Mouse (Mus musculus) embryonic stem cell, embryonic (primary cell): ENCODE results near the gene Sord.

ENCODE experiments used
- CTCF ChIA-PET, 4 experiments: fragments of 300-600 bp in 2 of 4; fragments of 350-600 bp in 2 of 4; sonication (Branson Sonifier 250); formaldehyde crosslinking; loops; one replicate each; lab custom pipeline; 2022; ENCODE audit warnings: inconsistent platforms in 2 of 4; lab: Charles Lee
- POLR2A ChIA-PET, 4 experiments: fragments of 300-600 bp in 2 of 4; fragments of 350-600 bp in 2 of 4; sonication (Branson Sonifier 250); formaldehyde crosslinking; loops; one replicate each; lab custom pipeline; 2022; ENCODE audit warnings: antibody characterized with exemption in 4 of 4, inconsistent platforms in 1 of 4; lab: Charles Lee

The Sord gene

DNA sequence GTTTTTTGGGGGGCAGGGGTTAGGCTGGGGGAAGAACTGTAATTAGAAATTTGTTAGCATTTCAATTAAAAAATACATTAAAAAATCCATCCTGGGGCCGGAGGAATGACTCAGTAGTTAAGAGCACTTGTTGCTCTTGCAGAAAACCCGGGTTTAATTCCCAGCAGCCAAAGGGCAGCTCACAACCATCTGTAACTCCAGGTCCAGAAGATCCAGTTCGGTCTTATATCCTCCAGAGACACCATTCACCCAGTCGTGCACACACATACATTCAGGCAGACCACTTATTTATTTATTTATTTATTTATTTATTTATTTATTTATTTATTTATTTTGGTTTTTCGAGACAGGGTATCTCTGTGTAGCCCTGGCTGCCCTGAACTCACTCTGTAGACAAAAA lies 1.2 kb upstream of the Sord start:
- ChIA-PET CTCF (interaction anchor here in 2 of 4 experiments (2.0 to 2.1 kb wide), 2 partner anchors 10 kb away, joined by 12 read pairs; no protein-coding TSS in a partner anchor), POLR2A (interaction anchor here in 3 of 4 experiments (0.8 to 2.8 kb wide), 12 partner anchors 10 to 340 kb away, joined by 3 to 10 read pairs (median 4); partner anchors contain the start of genes Spg11 (in 2 of the 3), B2m (in 1 of the 3), Ctdspl2 (in 1 of the 3) and Mageb3 (in 1 of the 3))

DNA sequence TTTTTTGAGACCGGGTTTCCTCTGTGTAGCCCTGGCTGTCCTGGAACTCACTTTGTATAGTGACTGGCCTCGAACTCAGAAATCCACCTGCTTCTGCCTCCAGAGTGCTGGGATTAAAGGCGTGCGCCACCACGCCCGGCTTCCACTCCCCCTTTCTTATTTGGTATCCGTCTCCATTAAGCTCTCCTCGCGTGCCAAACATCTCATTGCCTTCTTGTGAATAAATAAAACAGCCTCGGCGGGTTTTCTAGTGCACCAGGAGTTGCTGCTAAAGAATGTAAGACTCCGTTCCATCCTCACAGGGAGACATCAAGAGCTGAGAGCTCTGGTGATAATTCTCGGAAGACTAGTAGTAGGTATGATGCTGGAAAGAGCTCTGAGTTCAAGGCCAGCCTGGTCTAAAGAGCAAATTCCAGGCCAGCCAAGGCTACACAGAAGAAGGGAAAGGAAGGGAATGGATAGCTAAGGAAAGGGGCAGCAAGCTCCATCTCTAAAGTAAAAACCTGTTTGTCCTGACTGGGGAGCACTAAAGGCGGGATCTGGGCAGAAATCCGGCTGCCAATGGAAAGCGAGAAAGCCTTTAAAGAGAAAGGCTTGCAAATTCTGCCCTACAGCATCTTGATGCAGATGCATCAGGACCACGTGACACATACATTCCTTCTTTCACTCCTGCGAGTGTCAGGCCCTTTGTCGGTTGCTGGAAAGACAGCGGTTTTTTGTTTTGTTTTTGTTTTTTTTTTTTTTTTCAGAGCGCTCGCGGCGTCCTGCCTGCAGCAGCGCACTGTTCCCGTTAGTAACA lies 591 bp upstream of the Sord start:
- ChIA-PET POLR2A (interaction anchor here in 3 of 4 experiments (0.8 to 2.8 kb wide), 24 partner anchors 9 to 340 kb away, joined by 3 to 13 read pairs (median 4); partner anchors contain the start of genes Spg11 (in 3 of the 3), Ctdspl2 (in 2 of the 3), Mageb3 (in 2 of the 3) and B2m (in 1 of the 3)), CTCF (interaction anchor here (0.6 to 2.1 kb wide), 6 partner anchors 10 to 423 kb away, joined by 3 to 12 read pairs (median 4); no protein-coding TSS in a partner anchor)

DNA sequence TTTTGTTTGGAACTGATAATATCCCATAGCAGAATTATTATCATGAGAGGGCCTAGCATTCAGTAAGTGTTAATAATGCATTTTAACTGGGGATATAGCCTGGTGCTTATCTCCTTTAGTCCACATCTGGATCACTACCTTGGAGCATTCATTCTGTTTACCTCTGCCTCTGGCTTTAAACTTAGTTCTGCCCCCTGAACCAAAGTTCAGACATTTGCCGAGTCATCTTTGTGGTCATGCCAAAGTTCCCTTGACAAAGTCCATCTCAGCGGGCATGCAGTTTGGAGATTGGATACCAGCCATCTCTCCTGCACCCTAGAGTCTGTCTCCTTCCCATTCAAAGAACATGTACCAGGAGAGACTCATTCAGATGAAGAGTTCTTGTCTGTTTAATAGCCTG lies 876 bp downstream of the Sord start:
- ChIA-PET CTCF (interaction anchor here in 3 of 4 experiments (0.5 to 2.1 kb wide), 3 partner anchors 8 to 145 kb away, joined by 4 to 12 read pairs (median 12); no protein-coding TSS in a partner anchor), POLR2A (interaction anchor here in 3 of 4 experiments (0.6 to 2.8 kb wide), 16 partner anchors 8 to 376 kb away, joined by 3 to 13 read pairs (median 4); partner anchors contain the start of genes B2m (in 1 of the 3), Patl2 (in 1 of the 3), Shf (in 1 of the 3) and Spg11 (in 1 of the 3))

DNA sequence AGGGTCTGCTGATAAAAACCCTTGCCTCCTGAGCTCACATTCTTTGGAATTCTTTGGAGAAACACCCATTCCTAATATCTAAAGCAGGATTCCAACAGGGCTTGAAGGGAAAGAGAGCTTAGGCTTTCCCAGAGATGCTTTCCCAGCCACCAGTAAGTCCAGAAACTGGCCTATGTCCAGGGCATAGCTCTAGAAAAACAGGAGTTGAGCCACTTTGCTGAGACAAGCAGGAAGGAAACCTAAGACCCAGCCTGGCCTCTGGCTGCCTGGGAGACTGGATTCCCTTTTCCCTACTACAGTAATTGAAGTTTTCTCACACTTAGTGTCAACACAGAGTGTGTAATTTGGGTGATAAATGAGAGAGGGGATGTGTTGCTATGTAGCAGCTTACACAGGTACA lies 1.8 kb downstream of the Sord start:
- ChIA-PET CTCF (interaction anchor here in 1 of 4 experiments (0.6 kb wide), 1 partner anchor 112 kb away, joined by 3 read pairs; no protein-coding TSS in a partner anchor), POLR2A (no interaction called here)

GRCm38 (mm10) chr2:122237891-122238470 lies 3.4 kb downstream of the Sord start:
- ChIA-PET POLR2A (interaction anchor here in 2 of 4 experiments (0.8 to 1.3 kb wide), 2 partner anchors 8 to 52 kb away, joined by 3 to 5 read pairs; partner anchors contain the start of genes Patl2 (in 1 of the 2) and Terb2 (in 1 of the 2)), CTCF (no interaction called here)

GRCm38 (mm10) chr2:122240735-122241134 lies 6.2 kb downstream of the Sord start:
- CTCF ChIA-PET = no interaction called here
- POLR2A ChIA-PET = no interaction called here

GRCm38 (mm10) chr2:122241226-122241625 lies 6.7 kb downstream of the Sord start:
- CTCF ChIA-PET = interaction anchor here in 1 of 4 experiments (0.5 kb wide), 1 partner anchor 134 kb away, joined by 15 read pairs; no protein-coding TSS in a partner anchor

GRCm38 (mm10) chr2:122241935-122242334 lies 7.4 kb downstream of the Sord start:
- POLR2A ChIA-PET = interaction anchor here in 1 of 4 experiments (1.5 kb wide), 1 partner anchor 124 kb away, joined by 3 read pairs; no protein-coding TSS in a partner anchor
- CTCF ChIA-PET = no interaction called here

More at GRCm38 (mm10) chr2:122241226-122241625, 6.7 kb downstream of the Sord start:
- POLR2A ChIA-PET = no interaction called here

DNA sequence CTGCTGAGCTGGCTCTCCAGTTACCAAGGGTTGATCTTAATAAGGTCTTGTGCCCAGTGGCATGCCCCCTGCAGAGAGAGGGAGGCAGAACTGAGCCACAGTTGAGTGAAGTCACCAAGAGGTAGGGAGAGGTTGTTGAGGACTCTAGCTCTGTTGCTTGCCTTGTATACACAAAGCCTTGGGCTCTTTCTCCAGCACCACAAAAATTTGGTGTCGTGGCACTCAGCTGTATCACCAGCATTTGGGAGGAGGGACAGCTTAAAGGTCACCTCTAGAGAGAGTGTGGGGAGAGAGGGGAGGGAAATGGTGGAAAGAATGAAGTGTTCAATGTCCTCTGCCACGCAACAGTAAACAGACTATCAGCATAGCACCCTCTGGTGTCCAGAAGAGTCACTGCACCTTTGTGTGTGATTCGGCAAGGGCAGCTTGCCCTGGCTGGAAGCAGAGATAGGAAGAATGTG lies 9.2 kb downstream of the Sord start:
- ChIA-PET POLR2A (interaction anchor here in 3 of 4 experiments (0.6 to 2.3 kb wide), 7 partner anchors 9 to 387 kb away, joined by 3 to 13 read pairs (median 5); partner anchors contain the start of genes Sord (in 2 of the 3), B2m (in 1 of the 3) and Spg11 (in 1 of the 3)), CTCF (interaction anchor here (0.5 to 2.5 kb wide), 38 partner anchors 9 to 612 kb away, joined by 3 to 12 read pairs (median 4); partner anchors contain the start of genes Sord (in 2 of the 4), Duox1 (in 1 of the 4), Duox2 (in 1 of the 4) and Duoxa1 (in 1 of the 4))

DNA sequence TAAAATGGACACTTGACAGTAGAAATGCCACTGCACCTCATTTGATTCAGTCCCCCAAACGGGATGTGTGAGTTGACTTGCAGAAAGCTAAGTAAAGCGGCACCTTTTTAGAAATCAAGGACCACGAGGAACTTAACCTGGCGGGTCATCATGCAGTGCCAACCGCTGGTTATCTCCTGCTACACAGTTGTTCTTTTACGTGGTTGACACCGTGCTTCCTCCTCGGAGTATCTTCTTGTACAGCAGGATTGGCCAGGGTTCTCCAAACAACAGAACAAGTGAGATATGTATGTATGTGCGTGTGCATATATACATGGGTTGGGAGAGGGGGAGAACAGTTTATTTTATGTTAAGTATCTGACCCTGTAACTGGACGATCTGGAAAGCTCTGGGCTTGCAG lies 13.2 kb downstream of the Sord start:
- CTCF ChIA-PET = interaction anchor here in 1 of 4 experiments (0.6 kb wide), 1 partner anchor 115 kb away, joined by 3 read pairs; no protein-coding TSS in a partner anchor
- POLR2A ChIA-PET = interaction anchor here in 3 of 4 experiments (0.6 to 1.6 kb wide), 4 partner anchors 8 to 32 kb away, joined by 3 to 5 read pairs (median 4); partner anchors contain the start of gene Sord (in 1 of the 3)

DNA sequence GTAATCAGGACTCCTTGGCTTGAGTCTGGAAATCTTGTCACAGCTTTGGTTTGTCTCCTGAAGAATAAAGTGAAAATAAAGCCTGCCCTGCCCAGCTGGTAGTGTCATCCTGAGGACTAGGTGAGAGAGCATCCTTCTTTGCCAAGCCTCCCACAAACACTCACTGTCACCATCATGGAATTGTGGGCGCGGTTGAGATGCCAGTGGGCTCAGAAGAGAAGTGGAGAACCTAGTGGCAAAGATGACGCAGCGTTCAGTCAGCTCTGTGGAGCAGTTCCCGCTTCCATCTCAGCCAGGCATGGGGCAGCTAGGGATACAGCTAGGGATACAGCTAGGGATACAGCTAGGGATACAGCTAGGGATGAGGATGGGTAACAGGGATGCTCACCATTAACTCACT lies 21.4 kb downstream of the Sord start:
- POLR2A ChIA-PET = interaction anchor here in 1 of 4 experiments (0.6 kb wide), 1 partner anchor 27 kb away, joined by 3 read pairs; no protein-coding TSS in a partner anchor
- CTCF ChIA-PET = interaction anchor here in 1 of 4 experiments (1.3 kb wide), 1 partner anchor 12 kb away, joined by 4 read pairs; no protein-coding TSS in a partner anchor

- ChIA-PET POLR2A (interaction anchor here in 1 of 4 experiments (0.6 kb wide), 1 partner anchor 10 kb away, joined by 3 read pairs; no protein-coding TSS in a partner anchor), CTCF (no interaction called here)
These were observed 26.2 kb downstream of the Sord start for GRCm38 (mm10) chr2:122260729-122261128.

DNA sequence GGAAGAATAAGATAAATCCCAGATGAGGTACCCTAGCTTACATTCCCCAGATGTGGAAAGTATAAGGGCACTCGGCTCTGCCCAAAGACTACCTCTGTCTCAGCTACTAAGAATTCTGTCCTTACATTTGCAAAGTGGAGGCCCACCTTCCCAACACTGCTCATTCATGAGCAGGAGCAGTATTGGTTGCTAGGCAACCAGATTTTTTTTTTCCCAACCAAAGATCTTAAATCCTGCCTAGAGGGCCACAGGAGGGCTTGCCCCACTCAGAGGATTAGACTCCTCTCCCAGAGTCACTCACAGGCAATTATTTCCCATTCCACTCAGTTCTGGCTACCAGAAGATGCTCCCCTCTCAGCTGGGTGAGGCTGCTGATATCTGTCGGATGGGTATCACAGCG lies 30.1 kb downstream of the Sord start:
- ChIA-PET POLR2A (interaction anchor here in 3 of 4 experiments (0.6 to 1.6 kb wide), 3 partner anchors 30 to 1591 kb away, joined by 3 to 5 read pairs (median 3); partner anchors contain the start of genes Duoxa1 (in 1 of the 3) and Sord (in 1 of the 3)), CTCF (interaction anchor here in 2 of 4 experiments (0.6 kb wide), 2 partner anchors 30 to 102 kb away, joined by 3 to 4 read pairs; no protein-coding TSS in a partner anchor)

DNA sequence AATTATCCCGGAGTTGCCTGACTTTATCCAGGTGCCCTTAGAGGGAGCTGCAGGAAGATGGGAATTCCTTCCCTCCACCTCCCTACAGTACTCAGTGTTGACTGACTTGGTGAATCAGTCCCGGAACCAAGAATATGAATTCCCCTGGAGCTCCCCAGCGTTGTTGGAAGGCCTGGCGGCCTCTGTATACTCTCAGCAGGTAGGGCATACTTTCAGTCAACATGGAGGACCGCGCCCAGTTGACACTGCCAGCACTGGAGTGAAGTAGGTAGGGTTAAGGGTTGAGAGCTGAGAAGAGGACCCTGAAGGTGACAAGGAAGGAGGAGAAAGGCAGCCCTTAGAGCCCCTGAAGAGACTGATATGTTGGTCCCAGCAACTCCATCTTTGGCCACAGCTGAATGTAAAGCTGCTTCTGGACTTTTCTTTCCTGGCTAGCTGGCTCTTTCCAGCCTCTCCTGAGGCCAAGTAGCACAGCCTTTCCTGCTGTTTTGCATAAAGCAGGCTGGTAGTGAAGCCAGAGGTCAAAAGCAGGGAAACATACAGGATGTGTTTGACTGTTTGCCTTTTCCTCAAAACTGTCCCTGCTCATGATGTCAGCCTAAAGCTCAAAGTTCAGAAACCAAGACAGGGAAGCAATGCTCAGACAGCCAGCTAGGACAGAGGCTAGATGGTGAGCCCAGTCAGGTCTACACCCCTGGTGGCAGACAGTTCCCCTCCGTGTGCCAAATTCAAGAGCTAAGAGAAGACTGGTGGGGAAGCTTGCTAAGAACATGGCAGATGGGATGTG lies 32.1 kb downstream of the Sord start:
- POLR2A ChIA-PET = interaction anchor here in 3 of 4 experiments (0.6 to 2.4 kb wide), 9 partner anchors 10 to 407 kb away, joined by 3 to 8 read pairs (median 5); partner anchors contain the start of genes Spg11 (in 2 of the 3) and Sord (in 1 of the 3)
- CTCF ChIA-PET = interaction anchor here in 2 of 4 experiments (0.8 to 1.2 kb wide), 3 partner anchors 14 to 36 kb away, joined by 3 to 4 read pairs (median 4); no protein-coding TSS in a partner anchor

- CTCF ChIA-PET = no interaction called here
- POLR2A ChIA-PET = no interaction called here
These were observed 44.2 kb downstream of the Sord start for GRCm38 (mm10) chr2:122278769-122279168.

DNA sequence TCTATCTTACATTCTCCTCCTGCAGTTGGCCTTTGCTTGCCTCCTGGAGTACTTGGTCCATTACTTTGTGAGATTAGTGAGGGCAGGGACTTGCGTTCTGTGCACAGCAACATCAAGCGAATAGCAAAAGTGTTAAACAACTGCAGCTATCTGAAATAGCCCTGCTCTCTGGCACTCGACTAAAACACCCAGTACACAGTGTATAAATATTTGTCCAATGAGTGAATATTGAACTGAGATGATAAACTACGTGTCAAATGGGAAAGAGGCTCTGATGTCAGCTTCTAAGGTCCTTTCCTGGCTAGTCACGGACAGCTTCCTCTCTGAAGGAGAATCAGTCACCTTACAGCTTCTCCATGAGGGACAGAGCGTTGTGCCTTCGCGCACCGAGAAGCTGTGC lies 49.5 kb downstream of the Sord start:
- CTCF ChIA-PET = interaction anchor here in 1 of 4 experiments (1.1 kb wide), 1 partner anchor 11 kb away, joined by 4 read pairs; no protein-coding TSS in a partner anchor
- POLR2A ChIA-PET = interaction anchor here in 1 of 4 experiments (1.3 kb wide), 1 partner anchor 52 kb away, joined by 3 read pairs; no protein-coding TSS in a partner anchor
